In the genomic region with DNA sequence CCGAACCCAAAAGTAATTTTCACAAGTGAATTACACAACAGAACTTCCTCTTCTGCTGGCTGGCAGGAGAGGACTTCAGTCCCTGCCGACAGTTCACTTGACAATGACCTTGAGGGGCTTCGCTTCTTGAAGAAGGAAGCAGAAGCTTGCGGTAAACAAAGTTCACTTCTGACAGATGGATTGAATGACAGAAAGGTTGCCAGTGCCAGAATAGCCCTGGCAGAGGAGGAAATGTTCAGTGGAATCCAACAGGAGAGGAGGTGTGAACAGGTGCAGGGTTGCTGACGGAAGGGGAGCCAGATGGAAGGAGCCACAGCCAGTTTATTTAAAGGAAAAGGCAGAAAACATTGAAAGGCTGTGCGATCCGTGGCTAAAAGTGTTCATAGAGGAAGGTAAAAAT, we compare ENCODE assay signal across 11 mouse cellular contexts.
DNase-seq lines count a peak whose midpoint lies in the region; ATAC-seq and TF ChIP-seq lines count a peak whose summit lies in the region.
"Had no signal": no experiment of that assay in that cellular context is flagged by ENCODE, and none has a peak within 500 bp of the region (broad histone marks: within the 10 kb centered on the region; RNA-seq: fewer than 3 reads in every experiment).

No protein-coding gene starts in this region.

- 30% methylated on average over 7 of the region's 7 CpGs for WGBS in forebrain, embryonic 16.5 days
- WGBS in kidney, adult 2 months = 74% methylated on average over 7 of the region's 7 CpGs

- H3K27me3 ChIP-seq in forebrain, embryonic 16.5 days (replicated peaks; ENCODE audit: control insufficient read depth, insufficient read depth, low read length) = no peaks in the 10 kb centered on the region
- no peaks in the 10 kb centered on the region for H3K27me3 ChIP-seq in kidney, adult 2 months (replicated peaks; ENCODE audit: control insufficient read depth, insufficient read depth, low read length)
- H3K27me3 ChIP-seq: stomach, embryonic 15.5 days had no signal

- no peak for TF ChIP-seq CTCF in kidney, adult 2 months (conservative IDR thresholded peaks at IDR 0.05; ENCODE audit: insufficient read depth, insufficient read length, low read depth, low read length)

- H3K9me3 ChIP-seq in forebrain, embryonic 16.5 days (ENCODE audit: control insufficient read depth, low read length) = no peaks in the 10 kb centered on the region
- H3K9me3 ChIP-seq: stomach, embryonic 15.5 days had no signal

- H3K4me3 ChIP-seq in forebrain, embryonic 16.5 days (replicated peaks; ENCODE audit: low read length) = no peak overlapping the region
- no peak overlapping the region for H3K4me3 ChIP-seq in kidney, adult 2 months (ENCODE audit: insufficient read depth, low read depth, low read length)
- H3K4me3 ChIP-seq: stomach, embryonic 15.5 days had no signal

- peak; percentile 75 for ATAC-seq in forebrain, embryonic 16.5 days

- H3K9ac ChIP-seq in forebrain, embryonic 16.5 days (replicated peaks; ENCODE audit: low read depth, low read length) = no peak overlapping the region
- H3K9ac ChIP-seq: stomach, embryonic 15.5 days had no signal

- H3K36me3 ChIP-seq in forebrain, embryonic 16.5 days (ENCODE audit: control insufficient read depth, insufficient read depth) = no peaks in the 10 kb centered on the region
- H3K36me3 ChIP-seq in kidney, adult 2 months (ENCODE audit: control insufficient read depth, insufficient read depth, low read length) = no peaks in the 10 kb centered on the region
- H3K36me3 ChIP-seq: stomach, embryonic 15.5 days had no signal

- no peak overlapping the region for H3K4me2 ChIP-seq in forebrain, embryonic 16.5 days (ENCODE audit: low read length)
- H3K4me2 ChIP-seq: stomach, embryonic 15.5 days had no signal

- no peak for TF ChIP-seq POLR2A in kidney, adult 2 months (IDR thresholded peaks at IDR 0.05; ENCODE audit: low read depth, low read length)

- H3K27ac ChIP-seq in forebrain, embryonic 16.5 days (ENCODE audit: low read length) = peak overlapping the region; percentile 93
- H3K27ac ChIP-seq in kidney, adult 2 months (ENCODE audit: insufficient read depth, low read depth, low read length) = no peak overlapping the region
- H3K27ac ChIP-seq: stomach, embryonic 15.5 days had no signal

- DNase-seq in adrenal gland, adult 2 months = peak; percentile 13
- DNase-seq in adrenal gland, postnatal 10 days = no peak
- DNase-seq in 416B (ENCODE audit: low read depth) = peak; percentile 91
- peak; percentile 78 to 80 for DNase-seq in layer of hippocampus, postnatal 36 days
- DNase-seq in kidney, adult 2 months = no peak
- no peak for DNase-seq in lung, postnatal 4 days
- DNase-seq in adrenal gland, postnatal 4 days (ENCODE audit: low spot score in 2 of 2) = no peak
- DNase-seq: heart, postnatal 14 days; liver had no signal

- H3K4me1 ChIP-seq in forebrain, embryonic 16.5 days (replicated peaks; ENCODE audit: control insufficient read depth, insufficient read depth, low read length) = peaks cover 42% of the 10 kb centered on the region
- no peaks in the 10 kb centered on the region for H3K4me1 ChIP-seq in kidney, adult 2 months (ENCODE audit: control insufficient read depth, insufficient read depth, low read length)
- H3K4me1 ChIP-seq: stomach, embryonic 15.5 days had no signal

Comparison
In these comparisons a context has a peak if more than half of its experiments do, and no peak if none do; other contexts are left out.
1. DNase-seq: peak in adrenal gland, adult 2 months (single experiment), 416B (single experiment) and layer of hippocampus, postnatal 36 days (2 of 2); none in adrenal gland, postnatal 10 days (single experiment), kidney, adult 2 months (single experiment), lung, postnatal 4 days (0 of 2) and adrenal gland, postnatal 4 days (0 of 2).